Mouse (Mus musculus) CD4-positive naive resting alpha-beta T cell, adult 57 days (primary cell): ENCODE measurements around the gene Antxr1. TPM values are rescaled to one million over a fixed set of nuclear protein-coding genes. Genes with fewer than 3 reads are reported as not detected.

Experiments used
- total RNA-seq: library from RNA; stranded (reverse); gene quantifications from one replicate; pipeline ENCODE4 v1.2.4, GENCODE M21; 2023

Gene Antxr1
- total RNA-seq: 1.1 TPM

GRCm38 (mm10) chr6:87335091-87335934 lies at the start of gene Antxr1:
TSS of gene Antxr1 (minus strand) at chr6:87335821.

GRCm38 (mm10) chr6:87373057-87373456 lies 37.4 kb upstream of the Antxr1 start, which contains the start of gene Gkn2:
TSS of gene Gkn2 (plus strand) at chr6:87373357.

DNA sequence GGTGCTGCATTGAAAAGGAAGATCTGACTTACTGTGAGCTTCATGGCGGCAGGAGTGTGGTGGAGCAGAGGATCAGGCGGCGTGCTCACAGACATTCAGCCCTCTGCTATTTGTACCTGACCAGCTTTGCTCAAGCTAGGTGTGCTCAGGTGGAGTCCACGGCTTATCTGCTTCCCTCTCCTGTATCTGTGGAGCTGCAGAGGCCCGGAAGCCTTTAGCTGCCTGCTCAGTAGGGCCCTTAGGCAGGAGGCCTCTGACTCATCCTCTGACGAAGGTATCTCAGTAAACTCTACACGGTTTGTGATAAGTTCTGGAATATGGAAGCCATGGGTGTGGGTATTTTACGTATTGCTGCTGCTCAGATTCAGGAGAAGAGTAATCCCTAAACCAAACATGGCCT lies 15.2 kb upstream of the Antxr1 start, which contains the start of gene Gkn1:
Gene Gkn1 (minus strand): TSS at position 114 of the 400 bp plus-strand sequence.

DNA sequence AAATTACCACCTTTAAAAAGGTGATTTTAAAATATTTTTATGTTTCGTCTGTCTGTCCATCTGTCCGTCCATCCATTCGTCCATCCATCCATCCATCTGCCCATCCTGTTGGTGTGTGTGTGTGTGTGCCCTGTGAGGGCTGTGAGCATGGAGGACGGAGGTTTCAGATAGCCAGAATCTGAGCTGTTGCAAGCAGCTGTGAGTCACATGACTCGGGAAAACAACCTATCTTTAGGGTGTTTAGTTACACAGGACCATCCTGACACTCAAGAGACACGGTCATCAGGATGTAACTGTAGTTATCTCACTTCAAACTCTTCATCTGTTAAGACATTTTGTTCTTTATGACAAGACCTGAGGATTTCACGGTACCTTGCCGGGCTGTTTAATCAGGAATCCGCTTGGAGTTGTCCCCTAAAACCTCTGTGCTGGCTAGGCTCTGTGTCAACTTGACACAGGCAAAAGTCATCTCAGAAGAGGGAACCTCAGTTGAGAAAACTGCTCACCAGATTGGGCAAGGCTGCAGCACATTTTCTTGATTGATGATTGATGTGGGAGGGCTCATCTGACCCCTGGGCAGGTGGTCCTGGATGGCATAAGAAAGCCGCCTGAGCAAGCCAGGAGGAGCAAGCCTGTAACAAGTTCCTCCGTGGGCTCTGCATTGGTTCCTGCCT lies 231.4 kb downstream of the Antxr1 start, which contains the start of gene D6Ertd527e:
Gene D6Ertd527e (plus strand): TSS at position 624 of the 674 bp plus-strand sequence.

Other genes starting within 250 kb of the Antxr1 start
- 0.41 TPM for gene D6Ertd527e, start 231.1 kb downstream of the Antxr1 start, total RNA-seq
- gene Gkn1, start 15.1 kb upstream of the Antxr1 start, total RNA-seq: not detected
- gene Gkn2, start 37.5 kb upstream of the Antxr1 start, total RNA-seq: not detected
- gene Gkn3, start 53.1 kb upstream of the Antxr1 start, total RNA-seq: not detected
- gene Bmp10, start 93.2 kb upstream of the Antxr1 start, total RNA-seq: not detected
- gene Arhgap25, start 197.4 kb upstream of the Antxr1 start, total RNA-seq: 87.8 TPM